Mouse (Mus musculus) urinary bladder, adult 2 months (tissue): Measurements from ENCODE around the gene Phc3. TPM values are rescaled to one million over a fixed set of nuclear protein-coding genes. Genes with fewer than 3 reads are reported as not detected.
"Not testable (repeated sequence)": the region's sequence is repeated elsewhere in the genome, so short reads cannot be mapped to it uniquely, and the experiment has no call there.

Experiments used
- DNase-seq: peaks from one replicate; pipeline ENCODE4 v3.0.0; 2022; ENCODE audit warnings: low spot score
- polyA plus RNA-seq: library from polyadenylated mRNA; depleted of rRNA; stranded (reverse); fragments of >200 nt; gene quantifications from 2 replicates; pipeline ENCODE4 v1.2.3, GENCODE M21; 2012; rRNA removed

Gene Phc3
- polyA plus RNA-seq, 1 experiment, result 20.9 TPM

- DNase-seq, result no peak
Observed at GRCm38 (mm10) chr3:30869995-30870394, 99.2 kb downstream of the Phc3 start.

GRCm38 (mm10) chr3:30868625-30869024, 100.6 kb downstream of the Phc3 start:
- no peak for DNase-seq

DNA sequence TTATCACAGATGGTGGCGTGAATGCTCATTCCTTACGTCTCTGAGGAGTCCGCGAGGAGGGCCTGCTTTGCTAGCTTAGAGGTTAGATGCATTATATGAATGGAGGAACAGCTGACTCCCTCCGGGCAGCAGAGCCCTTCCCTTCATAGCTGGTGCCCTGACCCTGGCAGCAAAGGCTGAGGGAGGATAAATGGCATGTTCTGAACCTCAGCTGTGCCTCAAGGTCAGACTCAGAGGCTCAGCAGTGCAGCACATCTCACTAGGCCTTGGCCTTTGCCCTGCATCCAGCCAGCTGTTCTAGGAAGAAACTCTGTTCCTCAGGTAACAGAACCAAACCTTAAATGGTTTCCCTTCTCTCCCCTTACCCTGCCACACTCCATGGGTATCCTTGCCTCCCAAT, 101.0 kb downstream of the Phc3 start:
- DNase-seq, result no peak

GRCm38 (mm10) chr3:30864640-30865039, 104.6 kb downstream of the Phc3 start:
- no peak for DNase-seq

- DNase-seq, result no peak
Observed at GRCm38 (mm10) chr3:30863712-30864435, 105.3 kb downstream of the Phc3 start.

DNA sequence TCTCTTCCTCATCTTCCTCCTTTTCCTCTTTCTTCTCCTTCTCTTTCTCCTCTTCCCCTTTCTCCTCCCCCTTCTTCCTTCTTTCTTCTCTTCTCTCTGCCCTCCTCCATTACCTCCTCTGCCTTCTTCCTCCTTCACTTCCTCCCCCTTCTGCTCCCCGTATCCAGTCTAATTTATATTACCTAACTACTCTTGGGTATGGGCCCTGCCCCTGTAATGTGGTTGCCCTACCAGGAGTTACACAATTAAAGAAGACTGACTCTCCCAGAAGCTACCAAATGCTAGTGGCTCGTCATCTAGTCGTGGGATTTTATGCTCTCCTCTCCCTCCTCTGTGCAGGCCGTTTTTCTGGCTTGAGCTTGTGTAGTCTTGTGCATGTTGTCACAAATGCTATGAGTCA, 108.5 kb downstream of the Phc3 start:
- no peak for DNase-seq

DNA sequence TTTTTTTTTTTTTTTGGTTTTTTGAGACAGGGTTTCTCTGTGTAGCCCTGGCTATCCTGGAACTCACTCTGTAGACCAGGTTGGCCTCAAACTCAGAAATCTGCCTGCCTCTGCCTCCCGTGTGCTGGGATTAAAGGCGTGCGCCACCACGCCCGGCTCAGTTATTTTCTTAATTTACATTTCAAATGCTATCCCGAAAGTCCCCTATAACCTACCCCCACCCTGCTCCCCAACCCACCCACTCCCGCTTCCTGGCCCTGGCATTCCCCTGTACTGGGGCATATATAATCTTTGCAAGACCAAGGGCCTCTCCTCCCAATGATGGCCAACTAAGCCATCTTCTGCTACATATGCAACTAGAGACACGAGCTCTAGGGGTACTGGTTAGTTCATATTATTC, 109.6 kb downstream of the Phc3 start:
- DNase-seq, result not testable (repeated sequence)

GRCm38 (mm10) chr3:30855604-30856458, 113.4 kb downstream of the Phc3 start, which contains the start of gene Gpr160:
Gpr160 (plus strand) TSS chr3:30855950.
- peak; percentile 62 for DNase-seq

DNA sequence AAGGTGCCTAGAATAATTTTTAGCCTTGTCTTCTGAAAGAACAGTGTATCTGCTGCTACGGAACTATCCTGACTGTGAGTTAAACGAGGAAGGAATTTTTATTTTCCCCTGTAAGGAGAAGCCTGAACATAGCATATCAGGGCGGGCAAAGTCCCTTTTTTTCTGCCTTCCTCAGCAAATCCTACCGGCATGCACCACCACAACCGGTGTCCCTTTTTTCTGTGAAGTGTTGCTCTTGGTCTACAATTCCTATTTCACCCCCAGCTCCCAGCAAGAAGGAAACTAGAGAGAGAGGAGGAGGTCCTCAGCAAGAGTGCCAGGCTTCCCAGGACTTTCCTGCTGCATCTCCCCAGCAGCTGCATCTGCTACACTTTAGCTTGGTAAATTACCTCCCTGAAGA, 115.6 kb downstream of the Phc3 start:
- DNase-seq, result no peak

GRCm38 (mm10) chr3:30851422-30851821, 117.8 kb downstream of the Phc3 start:
- DNase-seq, result no peak

Other genes with a start within 250 kb of the Phc3 start
- not detected in 2 replicates for gene Samd7, start 223.1 kb downstream of the Phc3 start, polyA plus RNA-seq
- 70.3 and 73.2 TPM in 2 replicates for gene Sec62, start 176.5 kb downstream of the Phc3 start, polyA plus RNA-seq
- gene Gpr160, start 113.5 kb downstream of the Phc3 start, polyA plus RNA-seq, result 9.6 and 13.8 TPM in 2 replicates
- gene Prkci, start 26.3 kb upstream of the Phc3 start, polyA plus RNA-seq, result 59.5 and 76.8 TPM in 2 replicates
- 14.0 and 15.0 TPM in 2 replicates for gene Skil, start 125.6 kb upstream of the Phc3 start, polyA plus RNA-seq
- gene Cldn11, start 180.5 kb upstream of the Phc3 start, polyA plus RNA-seq, result 0.91 and 1.5 TPM in 2 replicates